Mouse (Mus musculus): ENCODE measurements around the gene Basp1.

Basp1 gene

GRCm38 (mm10) chr15:25414747-25415119 is 1.2 kb upstream of the Basp1 start:
- peak; percentile 60 for DNase-seq

- peak; percentile 21 for DNase-seq
Observed at GRCm38 (mm10) chr15:25414011-25414746, 615 bp upstream of the Basp1 start.

- no peak for DNase-seq
Observed at GRCm38 (mm10) chr15:25412761-25413261, 753 bp downstream of the Basp1 start.

GRCm38 (mm10) chr15:25412171-25412641 is 1.4 kb downstream of the Basp1 start:
- no peak for DNase-seq

GRCm38 (mm10) chr15:25411461-25411860 is 2.1 kb downstream of the Basp1 start:
- DNase-seq, result no peak

GRCm38 (mm10) chr15:25405926-25406325 is 7.6 kb downstream of the Basp1 start:
- DNase-seq, result no peak

- DNase-seq, result no peak
Observed at GRCm38 (mm10) chr15:25403879-25404278, 9.7 kb downstream of the Basp1 start.

- DNase-seq, result no peak
Observed at GRCm38 (mm10) chr15:25402001-25402400, 11.6 kb downstream of the Basp1 start.

GRCm38 (mm10) chr15:25400276-25400675 is 13.3 kb downstream of the Basp1 start:
- no peak for DNase-seq

- no peak for DNase-seq
Observed at GRCm38 (mm10) chr15:25395912-25396590, 17.5 kb downstream of the Basp1 start.

GRCm38 (mm10) chr15:25392525-25393099 is 21.0 kb downstream of the Basp1 start:
- no peak for DNase-seq

GRCm38 (mm10) chr15:25391210-25391609 is 22.4 kb downstream of the Basp1 start:
- no peak for DNase-seq

- no peak for DNase-seq
Observed at GRCm38 (mm10) chr15:25387572-25387971, 26.0 kb downstream of the Basp1 start.

- no peak for DNase-seq
Observed at GRCm38 (mm10) chr15:25380051-25380450, 33.5 kb downstream of the Basp1 start.

GRCm38 (mm10) chr15:25378707-25379106 is 34.9 kb downstream of the Basp1 start:
- no peak for DNase-seq

- DNase-seq, result no peak
Observed at GRCm38 (mm10) chr15:25376914-25377313, 36.6 kb downstream of the Basp1 start.

GRCm38 (mm10) chr15:25373486-25373885 is 40.1 kb downstream of the Basp1 start:
- no peak for DNase-seq

- DNase-seq, result no peak
Observed at GRCm38 (mm10) chr15:25369522-25369921, 44.0 kb downstream of the Basp1 start.

GRCm38 (mm10) chr15:25365503-25365902 is 48.1 kb downstream of the Basp1 start:
- DNase-seq, result no peak

- DNase-seq, result no peak
Observed at GRCm38 (mm10) chr15:25364819-25365463, 48.6 kb downstream of the Basp1 start.

- no peak for DNase-seq
Observed at GRCm38 (mm10) chr15:25364160-25364818, 49.3 kb downstream of the Basp1 start.

- no peak for DNase-seq
Observed at GRCm38 (mm10) chr15:25363636-25364035, 49.9 kb downstream of the Basp1 start.

- DNase-seq, result no peak
Observed at GRCm38 (mm10) chr15:25360825-25361224, 52.7 kb downstream of the Basp1 start.
